Mouse (Mus musculus) kidney, adult 11 months (tissue): ENCODE results near the gene Eva1b.

Experiments used
- DNase-seq: peaks from one replicate; pipeline ENCODE4 v3.0.0; 2022

Eva1b gene

DNA sequence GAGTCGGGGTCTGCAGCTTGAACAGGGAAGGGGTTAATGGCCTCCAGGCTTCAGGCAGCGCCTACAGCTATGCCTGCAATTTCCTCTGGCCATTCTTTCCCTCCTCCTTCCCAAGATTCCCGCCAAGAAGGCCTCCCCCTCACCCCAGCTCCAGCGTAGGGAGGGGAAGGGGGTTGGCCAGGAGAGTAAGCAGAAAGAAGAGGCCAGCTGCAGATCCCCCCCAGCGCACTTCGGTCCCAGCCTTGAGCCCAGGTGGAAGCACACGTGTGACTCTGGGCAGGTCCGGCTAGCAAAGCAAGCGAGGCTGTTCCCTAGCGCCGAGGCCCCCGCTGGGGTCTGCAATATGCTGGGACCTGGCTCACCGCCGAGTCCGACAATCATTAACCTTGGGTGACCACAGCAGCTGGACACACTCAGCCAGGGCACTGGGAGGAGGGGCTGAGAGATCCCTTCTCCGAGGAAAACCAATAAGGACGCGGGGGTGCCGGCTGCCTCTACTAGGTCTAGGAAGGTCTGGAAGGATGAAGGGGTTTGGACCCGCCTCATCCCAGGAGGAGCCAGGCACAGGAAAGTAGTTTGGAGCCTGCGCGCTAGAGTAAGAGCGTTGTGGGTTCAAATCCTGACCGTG, at the start of gene Eva1b:
Eva1b (plus strand) TSS at position 212 of the 628 bp plus-strand sequence.
- DNase-seq = peak; percentile 93

DNA sequence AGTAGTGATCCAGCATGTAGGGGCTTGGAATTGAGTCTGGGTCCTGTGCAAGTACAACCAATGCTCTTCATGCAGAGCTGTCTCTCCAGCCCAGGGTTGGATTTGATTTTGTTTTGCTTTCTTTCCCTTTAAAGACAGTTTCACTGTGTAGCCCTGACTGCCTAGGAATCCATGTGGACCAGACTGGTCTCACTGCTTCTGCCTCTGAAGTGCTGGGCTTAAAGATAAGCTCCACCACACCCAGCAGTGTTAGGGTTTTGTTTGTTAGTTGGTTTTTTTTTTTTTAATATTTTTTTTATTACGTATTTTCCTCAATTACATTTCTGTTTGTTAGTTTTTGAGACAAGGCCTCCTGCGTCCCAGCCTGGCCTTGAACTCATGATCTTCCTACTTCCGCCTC, 48.2 kb upstream of the Eva1b start:
- DNase-seq = no peak

DNA sequence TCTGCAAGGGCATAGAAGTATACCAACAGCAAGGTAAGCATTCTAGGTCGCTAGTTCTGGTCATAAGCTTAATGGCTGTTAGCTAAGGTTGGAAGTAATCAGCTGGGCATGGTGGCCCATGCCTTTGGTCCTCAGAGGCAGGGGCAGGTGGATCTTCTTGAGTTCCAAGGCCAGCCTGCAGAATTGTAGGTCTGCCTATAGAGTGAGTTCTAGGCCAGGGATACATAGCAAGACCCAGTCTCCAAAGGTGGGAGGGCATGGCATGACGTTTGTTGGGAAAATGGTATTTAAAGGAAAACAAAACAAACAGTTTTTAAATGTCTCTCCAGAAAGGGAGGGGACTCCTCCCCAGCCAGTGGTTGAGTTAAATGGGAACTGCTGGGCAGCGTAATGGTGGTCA, 46.8 kb upstream of the Eva1b start:
- no peak for DNase-seq

DNA sequence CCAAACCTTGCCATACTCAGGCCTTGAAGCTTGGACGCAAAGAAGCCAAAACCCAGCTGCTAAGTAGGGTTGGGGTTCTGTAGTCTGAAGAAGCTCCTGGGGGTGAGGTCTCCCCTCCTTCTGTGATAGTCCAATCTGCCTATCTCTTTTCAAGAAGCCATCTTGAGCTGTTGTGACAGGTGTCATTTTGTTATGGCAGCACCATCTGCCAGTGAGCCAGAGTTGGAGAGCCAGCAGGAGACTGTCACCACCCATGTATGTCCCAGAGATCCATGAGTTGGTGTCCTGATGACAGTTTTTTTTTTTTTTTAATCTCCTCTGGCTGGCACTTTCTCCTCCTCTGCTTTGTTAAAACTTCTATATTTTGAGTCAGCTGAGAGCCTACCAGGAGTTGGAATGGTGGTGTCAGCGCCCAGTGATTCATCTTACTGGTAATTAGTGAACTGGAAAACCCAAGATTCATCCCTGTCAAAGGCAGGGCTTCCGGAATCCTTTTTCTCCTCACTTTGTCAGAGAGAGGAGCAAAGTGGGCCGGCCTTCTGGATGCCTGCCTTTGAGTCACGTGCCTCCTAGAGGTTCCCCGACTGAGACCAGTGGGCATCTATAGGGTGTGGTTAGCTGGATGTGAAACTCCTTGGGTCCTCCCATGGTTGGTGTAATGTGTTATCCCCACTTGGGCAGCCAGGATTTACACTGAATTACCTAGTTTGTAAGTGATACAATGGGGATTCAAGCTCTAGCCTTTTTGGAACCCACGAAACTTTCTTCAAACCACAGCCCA, 45.3 kb upstream of the Eva1b start:
- DNase-seq = peak; percentile 58

DNA sequence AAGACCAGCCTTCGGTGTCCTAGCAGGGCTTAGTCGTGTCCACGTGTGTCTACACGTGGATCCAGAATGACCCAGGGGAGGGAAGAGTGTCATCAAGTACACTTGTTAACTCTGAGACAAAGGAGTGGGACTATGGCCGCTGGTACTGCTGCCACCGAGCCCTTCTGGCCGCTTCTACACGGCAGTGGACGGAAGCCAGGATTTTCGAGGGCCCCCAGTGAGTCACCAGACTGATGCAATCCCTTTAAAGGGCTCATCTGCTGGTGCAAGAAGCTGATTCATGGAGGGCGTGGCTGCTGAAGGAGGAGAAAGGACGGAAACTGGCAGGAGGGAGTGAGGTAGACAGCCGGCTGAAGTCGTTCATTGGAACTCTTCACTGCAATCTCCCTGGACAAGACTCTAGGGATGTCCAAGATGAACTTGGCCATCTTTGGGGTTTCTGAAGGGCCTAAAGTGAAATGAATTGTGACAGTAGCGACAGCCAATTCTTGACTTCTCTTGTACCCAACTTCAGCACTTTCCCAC, 44.4 kb upstream of the Eva1b start:
- DNase-seq = peak; percentile 89

DNA sequence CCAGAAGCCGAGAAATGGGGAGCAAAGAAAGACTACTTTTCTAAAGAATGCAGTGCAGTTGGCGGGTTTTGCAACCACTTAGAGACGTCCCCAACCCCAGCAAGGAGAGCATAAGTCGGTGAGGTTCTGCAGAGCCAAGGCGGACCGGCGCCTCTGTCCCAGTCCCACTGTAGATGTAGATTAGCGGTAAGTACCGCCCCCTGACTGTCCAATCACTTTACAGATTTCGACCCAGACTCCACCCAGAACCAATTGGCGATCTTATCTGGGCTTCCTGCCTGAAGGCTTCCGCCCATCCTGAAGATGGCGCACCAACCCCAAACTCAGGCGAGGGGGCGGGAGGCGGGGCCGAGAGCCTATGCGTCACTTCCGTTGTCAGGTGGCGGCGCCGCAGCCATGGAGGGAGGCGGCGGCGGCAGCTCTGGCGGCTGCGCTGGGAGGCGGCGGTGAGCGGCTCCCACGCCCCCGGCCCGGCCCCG, 43.9 kb upstream of the Eva1b start, which contains the start of gene Stk40:
Stk40 (plus strand) TSS at position 368 of the 479 bp plus-strand sequence.
- DNase-seq = peak; percentile 97

DNA sequence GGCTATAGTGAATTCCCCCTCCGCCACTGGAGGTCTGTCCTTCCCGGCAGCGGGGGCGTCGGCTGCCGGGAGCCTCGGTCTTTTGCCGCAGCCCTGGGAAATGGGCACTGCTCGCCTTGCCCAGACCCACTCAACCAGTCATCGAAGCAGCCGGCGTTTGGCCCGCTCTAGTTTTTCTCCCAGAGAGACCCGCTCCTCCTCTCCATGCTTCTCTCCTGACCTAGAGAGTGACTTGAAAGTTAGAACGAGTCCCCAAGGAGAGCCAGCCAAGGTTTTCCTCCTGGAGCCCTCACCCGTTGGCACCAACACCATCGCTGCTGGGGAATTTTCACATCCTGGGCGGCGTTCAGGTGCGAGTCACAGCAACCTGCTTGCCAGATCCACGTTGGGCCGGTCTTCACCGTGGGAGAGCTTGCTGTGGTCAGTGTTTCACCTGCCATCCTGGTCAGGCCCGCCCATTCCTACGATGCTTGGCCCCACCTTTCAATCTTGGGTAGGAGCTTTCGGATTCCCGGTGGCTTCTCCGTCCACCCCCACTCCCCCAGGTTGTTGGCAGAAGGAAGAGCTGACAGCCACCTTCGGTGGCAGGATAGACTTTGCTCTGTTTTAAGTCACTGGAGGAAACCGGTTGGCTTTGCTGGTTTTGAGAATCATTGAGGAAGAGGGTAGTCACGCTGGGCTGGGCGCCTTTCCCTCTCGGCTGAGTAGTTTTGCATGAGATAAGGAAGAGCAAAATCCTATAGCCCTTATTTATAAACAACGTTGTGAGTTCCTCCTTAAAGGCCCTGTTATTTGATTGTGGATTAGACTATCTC, 43.1 kb upstream of the Eva1b start:
- peak; percentile 93 for DNase-seq

DNA sequence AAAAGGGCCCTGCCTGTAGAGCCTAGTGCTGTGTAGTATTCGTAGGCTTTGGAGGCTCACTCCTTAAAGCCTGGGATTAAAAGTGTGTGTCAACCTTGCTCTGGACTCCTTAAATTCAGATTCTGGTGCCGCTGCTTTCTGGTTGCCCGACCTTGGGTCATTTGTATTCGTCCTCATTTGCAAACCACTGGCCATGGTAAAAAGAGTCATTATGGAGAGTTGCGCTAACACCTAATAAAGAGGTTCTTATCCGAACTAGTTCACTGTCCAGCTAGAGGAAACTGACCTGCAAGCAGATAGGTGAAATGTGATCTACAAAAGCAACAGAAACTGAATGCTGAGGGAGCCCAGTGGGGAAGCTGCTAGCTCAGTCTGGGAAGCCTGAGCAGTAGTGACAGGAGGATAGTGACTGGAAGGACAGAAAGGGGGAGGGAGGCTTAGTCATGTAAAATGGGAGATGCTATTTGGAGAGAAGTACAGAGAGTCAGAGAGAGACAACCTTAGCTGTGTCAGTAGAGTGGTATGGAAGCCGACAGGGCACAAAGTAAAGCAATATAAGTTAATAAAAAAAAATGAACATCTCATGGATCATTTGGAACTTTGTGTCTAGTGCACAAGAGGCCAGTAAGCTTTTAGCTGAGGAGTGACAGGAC, 42.3 kb upstream of the Eva1b start:
- DNase-seq = no peak

DNA sequence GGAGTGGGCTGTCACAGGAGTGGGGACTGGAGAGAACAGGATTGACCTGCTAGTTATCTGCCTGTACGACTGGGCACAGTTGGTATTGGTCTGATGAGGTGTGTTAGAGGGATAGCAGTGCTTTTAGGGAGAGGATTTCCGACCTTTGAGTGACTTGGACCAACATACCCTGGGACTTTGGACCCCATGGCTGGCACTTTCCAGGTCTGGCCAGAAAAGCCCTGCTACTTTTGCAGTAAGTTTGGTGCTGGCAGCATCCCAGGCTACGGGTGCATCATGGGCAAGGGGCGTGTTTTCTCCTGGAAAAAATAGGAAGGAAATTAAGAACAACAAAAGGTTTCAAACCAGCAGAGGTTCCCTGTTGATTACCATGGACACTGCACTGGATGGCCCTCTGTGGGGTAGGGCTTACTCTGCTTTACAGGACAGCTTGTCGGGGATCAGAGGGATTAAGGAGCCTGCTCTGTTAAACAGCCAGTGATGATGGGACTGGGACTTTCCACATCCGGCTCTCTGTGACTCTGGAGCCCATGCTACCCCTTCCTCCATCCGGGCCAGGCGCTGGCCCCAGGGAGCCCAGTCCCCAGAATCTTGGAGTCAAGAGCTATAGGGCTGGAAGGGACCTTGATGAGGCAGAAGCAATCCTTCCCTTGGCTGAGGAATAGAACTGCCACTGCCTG, 39.3 kb upstream of the Eva1b start:
- DNase-seq = peak; percentile 91

DNA sequence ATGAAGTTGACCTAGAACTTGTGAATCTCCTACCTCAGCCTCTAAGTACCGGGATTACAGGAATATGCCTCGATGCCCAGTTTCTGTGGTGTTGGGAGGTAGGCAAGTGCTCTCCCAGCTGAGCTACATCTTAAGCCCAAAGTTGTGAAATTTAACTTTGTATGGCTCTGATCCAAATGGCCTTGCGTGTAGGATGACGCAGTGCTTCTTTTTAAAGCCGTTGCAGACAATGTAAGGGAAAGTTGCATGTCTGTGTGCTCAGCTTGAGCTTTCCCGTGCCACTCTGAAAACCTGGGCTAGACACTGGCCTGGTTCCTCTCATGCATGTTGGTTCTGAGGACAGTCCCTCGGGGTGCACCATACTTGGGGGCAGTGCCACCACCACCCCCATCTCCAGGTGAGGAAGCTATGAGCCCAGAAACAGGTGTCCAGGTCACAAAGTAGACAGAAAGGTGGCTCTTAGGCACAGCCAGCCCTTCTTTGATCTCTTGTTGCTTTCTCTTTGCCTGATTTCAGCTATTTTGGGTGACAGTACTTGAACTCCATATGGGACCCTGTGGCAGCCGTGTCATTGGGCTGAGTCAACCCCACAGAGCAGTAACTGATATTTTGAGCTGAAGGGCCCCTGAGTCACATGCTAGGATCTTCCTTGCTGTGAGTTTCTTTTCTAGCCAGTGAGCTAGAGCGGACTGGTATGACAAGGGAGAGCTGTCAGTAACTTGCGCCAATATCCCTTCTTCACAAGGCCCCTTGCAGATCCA, 37.8 kb upstream of the Eva1b start:
- no peak for DNase-seq

DNA sequence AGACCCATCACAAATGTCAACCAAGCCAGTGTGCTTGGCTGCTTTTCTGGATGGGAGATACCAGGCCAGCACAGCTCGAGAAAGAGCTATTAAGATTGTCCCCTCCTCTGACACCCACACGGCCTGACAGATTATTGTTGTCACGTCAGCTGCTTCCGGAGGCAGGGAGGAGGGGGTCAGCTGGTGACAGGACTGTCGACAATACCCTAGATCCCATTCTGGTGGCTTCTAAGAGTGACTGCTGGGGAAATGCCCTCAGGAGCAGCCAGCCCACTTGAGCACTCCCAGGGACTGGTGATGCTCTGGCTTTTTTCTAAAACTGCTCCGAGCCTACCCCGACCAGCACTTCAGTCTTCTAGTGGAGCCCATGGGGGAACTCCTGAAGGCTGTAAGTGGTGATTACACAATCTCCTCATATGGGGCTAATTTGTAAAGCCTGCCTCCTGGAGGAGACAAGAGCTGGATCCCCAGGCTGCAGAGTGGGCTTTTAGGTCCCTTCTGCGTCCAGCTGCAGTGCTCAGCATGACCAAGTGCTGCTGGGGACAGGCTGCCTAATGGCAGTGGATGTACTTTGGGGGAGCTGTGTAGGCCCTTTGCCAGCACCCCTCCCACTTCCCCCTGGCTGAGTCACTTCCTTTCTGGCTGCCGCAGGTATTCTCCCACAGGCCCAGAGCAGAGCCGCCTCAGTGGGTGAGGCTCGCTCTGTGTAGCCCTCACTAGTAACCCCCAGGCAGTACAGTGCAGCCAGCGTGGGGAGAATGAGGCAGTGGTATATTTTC, 37.0 kb upstream of the Eva1b start:
- peak; percentile 85 for DNase-seq

DNA sequence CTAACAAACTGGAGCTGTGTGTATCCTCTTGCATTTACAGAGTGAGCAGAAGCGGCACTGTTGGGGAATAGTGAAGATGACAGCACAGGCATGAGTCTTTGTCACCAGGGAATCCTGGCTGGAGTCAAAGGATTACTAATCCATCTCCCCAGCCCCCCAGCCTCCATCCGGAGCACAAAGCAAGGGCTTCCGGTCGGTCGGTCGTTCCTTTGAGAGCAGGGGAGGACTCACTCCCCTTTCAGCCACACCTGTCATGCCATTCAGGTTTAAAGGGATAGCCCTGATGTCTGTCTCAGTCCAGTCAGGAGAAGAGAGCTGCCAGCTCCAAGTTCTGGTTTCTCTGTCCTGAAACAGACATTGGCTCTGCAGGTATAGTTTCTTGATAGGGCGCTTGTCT, 36.4 kb upstream of the Eva1b start:
- no peak for DNase-seq

DNA sequence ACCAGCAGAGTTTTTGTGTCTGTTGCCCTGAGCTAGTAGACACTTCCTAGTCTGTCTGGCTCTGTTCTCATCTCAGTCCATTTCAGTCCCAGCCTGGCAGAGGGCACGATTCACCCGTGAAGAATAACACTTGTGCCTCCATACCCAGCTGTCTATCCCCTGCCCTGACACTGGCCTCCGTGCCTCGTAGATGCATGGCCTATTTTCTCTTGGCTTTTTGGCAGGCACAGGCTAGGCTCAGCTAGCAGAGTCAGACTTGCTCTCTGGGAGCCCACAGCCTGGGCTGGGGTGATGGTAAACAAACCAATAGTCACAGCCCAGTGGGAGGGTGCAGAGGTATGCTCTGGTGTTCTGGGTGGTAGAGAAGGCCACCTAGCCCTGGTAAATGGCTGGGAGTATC, 34.3 kb upstream of the Eva1b start:
- no peak for DNase-seq

DNA sequence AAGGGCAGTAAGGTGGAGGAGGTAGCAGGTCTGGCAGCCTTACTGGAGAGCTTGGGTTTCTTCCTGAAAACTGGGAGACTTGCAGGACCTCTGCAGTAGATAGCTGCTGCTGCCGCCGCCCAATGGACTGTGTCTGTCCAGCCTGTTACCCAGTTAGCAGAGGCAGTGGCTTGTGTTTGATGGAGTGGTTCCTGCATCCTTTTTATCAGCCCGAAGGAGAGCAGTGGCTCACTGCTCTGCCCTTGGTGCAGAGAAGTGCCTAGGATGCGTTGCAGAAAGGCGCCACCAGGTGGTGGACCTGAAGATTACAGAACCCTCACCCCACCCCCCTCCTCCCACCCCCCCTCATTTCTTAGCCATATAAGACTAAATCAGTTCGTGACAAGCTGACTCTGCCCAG, 33.6 kb upstream of the Eva1b start:
- DNase-seq = peak; percentile 59

DNA sequence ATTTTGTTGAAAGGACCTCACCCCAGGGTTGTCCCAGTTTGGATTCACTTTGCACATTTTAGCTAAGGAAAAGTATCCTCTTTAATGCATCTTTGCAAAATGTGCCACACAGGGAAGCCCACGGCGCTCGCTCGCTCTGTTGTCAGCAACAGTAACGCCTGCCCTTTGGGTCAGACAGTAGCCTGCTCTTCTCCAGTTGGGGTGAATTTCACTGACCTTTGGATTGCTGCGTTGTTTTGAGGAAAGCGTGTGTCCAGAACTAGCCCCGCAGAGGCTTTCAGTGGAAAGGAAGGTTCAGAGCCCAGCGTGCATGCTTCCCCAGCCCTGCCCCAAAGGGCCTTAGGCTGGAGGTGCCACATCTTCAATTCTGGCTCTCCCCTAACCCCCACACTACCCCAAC, 32.1 kb upstream of the Eva1b start:
- no peak for DNase-seq

DNA sequence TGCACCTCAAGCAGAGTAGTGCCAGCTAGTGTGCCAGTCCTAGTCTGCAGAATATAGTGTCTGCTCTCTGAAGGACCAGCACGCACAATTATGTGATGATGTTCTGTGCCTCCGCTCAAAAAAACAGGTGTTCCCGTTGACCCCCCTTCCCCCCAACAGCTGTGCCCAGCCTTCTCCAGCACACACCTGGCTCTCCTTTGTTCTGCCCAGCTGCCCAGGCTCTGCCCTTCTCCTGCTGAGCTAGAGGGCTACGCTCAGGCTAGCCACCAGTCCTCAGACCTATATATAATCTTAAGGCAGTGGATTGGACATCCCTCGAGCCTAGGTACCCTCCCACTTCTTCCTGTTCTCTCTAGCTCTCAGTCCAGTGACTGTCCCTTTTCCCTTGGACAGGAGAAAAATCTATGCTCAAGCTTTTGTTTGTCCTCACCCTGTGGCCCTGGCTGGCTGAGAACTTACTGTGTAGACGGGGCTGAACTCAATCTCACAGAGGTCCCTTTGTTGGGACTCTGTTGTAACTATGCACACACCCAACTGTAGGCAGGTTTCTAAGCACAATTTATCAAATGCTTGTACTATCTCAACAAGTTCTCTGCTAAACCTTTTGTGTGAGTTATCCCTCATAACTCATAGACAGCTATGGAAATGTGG, 31.5 kb upstream of the Eva1b start:
- no peak for DNase-seq

DNA sequence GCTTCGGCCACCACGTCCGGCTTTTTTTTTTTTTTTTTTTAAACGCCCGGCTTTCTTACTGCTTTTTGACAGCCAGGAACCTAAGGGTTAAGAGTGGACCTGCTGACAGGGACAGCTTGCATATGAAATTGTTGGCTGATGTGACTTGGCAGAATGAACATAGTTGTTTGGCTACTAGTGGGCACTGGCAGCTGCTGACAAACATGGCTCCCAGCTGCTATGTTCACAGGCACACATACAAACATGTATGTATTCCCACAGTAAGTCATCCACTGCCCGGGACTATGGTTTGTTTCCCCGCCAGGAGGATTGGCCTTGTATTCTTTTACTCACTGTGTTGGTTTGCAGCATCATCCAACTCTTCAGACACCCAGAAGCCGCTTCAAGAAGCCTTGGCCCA, 30.4 kb upstream of the Eva1b start:
- DNase-seq = no peak

DNA sequence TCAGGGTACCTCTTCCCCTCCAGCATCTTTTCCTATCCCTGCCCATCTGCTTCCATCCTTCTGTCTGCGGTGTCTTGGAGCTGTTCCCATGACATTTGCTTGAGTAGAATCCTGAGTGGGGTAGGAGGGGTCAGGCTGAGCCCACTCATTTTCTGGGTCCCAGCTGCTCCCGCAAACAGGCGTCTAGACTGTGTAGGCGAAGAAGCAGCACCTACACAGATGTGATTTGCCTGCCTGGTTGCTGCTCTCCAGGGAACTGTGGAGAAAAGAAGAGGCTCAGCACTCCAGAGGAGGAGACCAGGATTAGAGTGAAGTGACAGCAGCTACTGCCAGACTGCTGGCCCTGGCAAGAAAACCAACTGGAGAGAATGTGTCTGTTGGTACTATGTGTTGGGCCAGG, 28.9 kb upstream of the Eva1b start:
- DNase-seq = no peak

DNA sequence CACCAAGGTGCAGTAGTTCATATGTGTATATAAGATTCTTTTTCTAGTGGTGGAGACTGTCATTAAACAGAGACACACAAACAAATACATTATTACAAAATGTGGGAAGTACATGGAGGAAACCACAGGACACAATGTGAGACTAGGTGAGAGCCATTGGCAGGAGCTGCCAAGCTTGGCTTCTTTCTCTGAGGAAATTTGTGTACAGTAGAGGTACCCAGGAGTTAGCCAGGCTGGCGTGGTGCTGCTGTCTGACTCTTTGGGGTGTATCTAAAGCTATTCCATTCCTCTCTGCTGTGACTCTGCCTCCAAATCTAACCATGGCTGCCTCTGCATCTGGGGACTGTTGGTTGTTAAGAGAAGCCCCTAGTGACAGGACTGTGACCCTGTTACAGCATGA, 28.5 kb upstream of the Eva1b start:
- no peak for DNase-seq

DNA sequence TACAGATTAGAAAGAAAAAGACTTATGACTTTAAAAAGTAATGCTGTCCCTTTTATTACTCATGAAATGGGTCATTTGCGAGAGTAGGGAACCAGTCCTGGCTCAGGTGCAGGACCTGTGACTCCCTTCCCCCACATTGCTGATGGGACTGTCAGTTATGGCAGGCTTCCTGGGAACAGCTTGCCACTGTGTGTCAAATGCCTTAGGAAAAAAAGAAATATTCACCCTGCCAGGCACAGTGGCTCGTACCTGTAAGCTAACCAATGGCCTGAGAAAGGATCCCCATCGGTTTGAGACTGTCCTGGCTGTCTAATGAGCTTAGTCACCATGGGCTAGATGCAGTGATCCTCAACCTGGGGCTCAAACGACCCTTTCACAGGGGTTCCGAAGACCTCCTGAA, 27.5 kb upstream of the Eva1b start:
- no peak for DNase-seq
